8 mouse cellular contexts compared by ENCODE assay signal in genomic region chr6:106663780-106664651, GRCm38 (mm10).
DNase-seq lines count a peak whose midpoint lies in the region; ATAC-seq and TF ChIP-seq lines count a peak whose summit lies in the region.
"Had no signal": no experiment of that assay in that cellular context is flagged by ENCODE, and none has a peak within 500 bp of the region (broad histone marks: within the 10 kb centered on the region; RNA-seq: fewer than 3 reads in every experiment).

No protein-coding gene starts in this region.

- TF ChIP-seq EP300 in liver, postnatal 0 days (IDR thresholded peaks at IDR 0.05; ENCODE audit: low read depth) = no peak

- WGBS in hindbrain, embryonic 14.5 days = 41% methylated on average over 6 of the region's 6 CpGs
- 26% methylated on average over 6 of the region's 6 CpGs for whole genome bisulfite sequencing in liver, postnatal 0 days (ENCODE audit: insufficient replicate concordance)

- peak; percentile 27 for DNase-seq in ovary, postnatal 14 days (ENCODE audit: low spot score)
- DNase-seq in ovary, adult 18-20 months (ENCODE audit: low spot score) = no peak
- peak; percentile 6 for DNase-seq in T-cell, adult 2 months (ENCODE audit: low spot score)
- peak; percentile 61 to 68 for DNase-seq in cerebellum, postnatal 10 days
- no peak for DNase-seq in hindbrain, embryonic 14.5 days (ENCODE audit: low spot score)
- peak; percentile 40 for DNase-seq in liver, postnatal 0 days
- DNase-seq in right cerebral cortex, postnatal 4 days = peak; percentile 47

- H3K36me3 ChIP-seq in hindbrain, embryonic 14.5 days (replicated peaks; ENCODE audit: control insufficient read depth, insufficient read depth) = no peaks in the 10 kb centered on the region
- no peaks in the 10 kb centered on the region for H3K36me3 ChIP-seq in liver, postnatal 0 days (replicated peaks; ENCODE audit: insufficient read depth, low read length)

- H3K9me3 ChIP-seq in hindbrain, embryonic 14.5 days (ENCODE audit: control insufficient read depth, low read length) = no peaks in the 10 kb centered on the region
- H3K9me3 ChIP-seq in liver, postnatal 0 days (ENCODE audit: low read length) = no peaks in the 10 kb centered on the region

- no peak overlapping the region for H3K4me3 ChIP-seq in hindbrain, embryonic 14.5 days (replicated peaks; ENCODE audit: low read length)
- no peak overlapping the region for H3K4me3 ChIP-seq in liver, postnatal 0 days (ENCODE audit: low read depth, low read length)

- no peak overlapping the region for H3K4me2 ChIP-seq in hindbrain, embryonic 14.5 days (replicated peaks)
- no peak overlapping the region for H3K4me2 ChIP-seq in liver, postnatal 0 days (ENCODE audit: low read depth, low read length)

- H3K4me1 ChIP-seq in hindbrain, embryonic 14.5 days (replicated peaks; ENCODE audit: control insufficient read depth, insufficient read depth, low read length) = 0 out of 2 replicates have a peak, but pooled peaks cover 5% of the 10 kb centered on the region
- H3K4me1 ChIP-seq in liver, postnatal 0 days (ENCODE audit: insufficient read depth) = no peaks in the 10 kb centered on the region

- no peaks in the 10 kb centered on the region for H3K27me3 ChIP-seq in hindbrain, embryonic 14.5 days (ENCODE audit: control insufficient read depth, insufficient read depth, low read length)
- no peaks in the 10 kb centered on the region for H3K27me3 ChIP-seq in liver, postnatal 0 days (ENCODE audit: insufficient read depth, low read length)

- peak overlapping the region; percentile 23; the same call in 1 of the 2 replicates for H3K27ac ChIP-seq in hindbrain, embryonic 14.5 days
- no peak overlapping the region for H3K27ac ChIP-seq in liver, postnatal 0 days (ENCODE audit: low read depth)
- H3K27ac ChIP-seq: macrophage had no signal

- H3K9ac ChIP-seq in hindbrain, embryonic 14.5 days = no peak overlapping the region
- H3K9ac ChIP-seq in liver, postnatal 0 days (replicated peaks) = no peak overlapping the region

- no peak for ATAC-seq in hindbrain, embryonic 14.5 days (ENCODE audit: low FRiP score)
- no peak for ATAC-seq in liver, postnatal 0 days

- TF ChIP-seq CTCF in liver, postnatal 0 days (IDR thresholded peaks at IDR 0.05; ENCODE audit: low read depth) = peak; percentile 73

Comparison
In these comparisons a context has a peak if more than half of its experiments do, and no peak if none do; other contexts are left out.
1. DNase-seq: peak in ovary, postnatal 14 days (single experiment), T-cell, adult 2 months (single experiment), cerebellum, postnatal 10 days (2 of 2), liver, postnatal 0 days (single experiment) and right cerebral cortex, postnatal 4 days (single experiment); none in ovary, adult 18-20 months (single experiment) and hindbrain, embryonic 14.5 days (single experiment).